Mouse (Mus musculus): ENCODE measurements around the gene Lrrc25.

Lrrc25 gene

DNA sequence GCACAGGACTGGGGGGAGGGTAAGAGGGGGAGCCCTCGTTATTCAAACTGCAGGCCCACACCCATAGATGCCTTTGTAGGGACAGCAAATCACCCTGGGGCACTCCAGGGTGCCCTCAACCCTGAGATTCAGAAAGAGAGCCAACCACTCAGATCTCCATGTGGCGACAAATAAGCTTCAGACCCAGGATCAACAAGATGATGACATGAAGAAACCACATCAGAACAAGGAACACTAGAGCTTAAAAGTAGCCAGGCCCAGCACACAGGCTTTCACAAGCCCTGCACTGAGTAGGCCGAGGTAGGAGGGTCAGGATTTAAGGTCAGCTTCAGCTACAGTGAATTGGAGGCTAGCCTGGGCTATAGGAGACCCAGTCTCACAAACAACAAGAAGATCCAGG lies 33.0 kb downstream of the Lrrc25 start:
- DNase-seq = no peak

DNA sequence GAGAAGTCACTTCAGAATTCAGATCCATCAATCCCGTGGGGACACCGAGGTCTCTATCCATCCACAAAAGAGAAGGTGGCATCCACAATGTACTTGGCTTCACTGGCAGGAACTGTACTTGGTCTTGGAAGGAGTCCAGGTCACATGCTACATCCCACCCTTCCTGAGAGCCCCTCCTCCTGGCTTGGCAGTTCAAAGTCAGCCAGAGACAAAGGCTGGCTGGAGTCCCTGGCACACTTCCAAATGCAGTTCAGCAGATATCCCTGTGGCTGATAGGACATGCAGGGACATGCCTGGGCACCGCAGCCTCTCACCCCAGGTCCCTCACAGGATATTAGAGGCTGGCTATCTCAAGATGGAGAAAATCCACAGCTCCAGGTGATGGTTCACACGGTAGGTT lies 33.4 kb downstream of the Lrrc25 start:
- peak; percentile 90 for DNase-seq

DNA sequence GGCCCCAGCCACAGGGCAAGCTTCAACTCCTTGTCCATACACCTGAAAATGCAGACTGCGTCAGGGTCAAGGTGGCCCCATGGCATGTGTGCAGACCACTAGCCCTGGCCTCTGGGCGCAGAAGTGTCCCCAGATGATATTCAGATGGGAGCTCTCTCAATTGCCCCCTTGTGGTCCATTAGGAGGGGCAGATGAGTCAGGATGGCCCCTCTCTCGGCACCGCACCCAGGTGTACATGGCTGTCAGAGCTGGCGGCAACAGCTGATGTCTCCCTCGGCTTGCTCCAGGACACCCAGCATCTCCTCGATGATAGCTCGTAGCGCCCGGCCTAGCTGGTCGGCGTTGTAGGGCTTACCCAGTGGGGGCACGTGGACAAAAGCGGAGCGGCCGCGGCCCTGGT lies 34.4 kb downstream of the Lrrc25 start:
- no peak for DNase-seq

DNA sequence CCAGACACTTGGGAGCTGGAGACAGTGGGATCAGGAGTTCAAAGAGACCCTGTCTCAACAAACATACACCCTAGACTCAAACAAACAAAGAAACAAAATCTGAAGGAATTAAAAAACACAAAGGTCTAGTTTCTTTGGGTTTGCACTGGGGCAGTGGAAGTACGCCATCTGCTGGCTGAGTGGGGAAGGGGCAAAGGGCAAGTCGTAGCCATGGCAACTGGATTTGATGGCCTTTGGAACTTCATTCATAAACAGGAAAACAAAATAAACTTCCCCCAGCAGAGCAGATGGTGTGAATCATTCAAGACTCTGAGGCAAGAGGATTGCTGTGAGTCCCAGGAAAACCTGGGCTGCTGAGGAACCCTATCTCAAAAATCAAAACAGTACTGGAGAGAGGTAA lies 37.3 kb downstream of the Lrrc25 start:
- DNase-seq = peak; percentile 85

DNA sequence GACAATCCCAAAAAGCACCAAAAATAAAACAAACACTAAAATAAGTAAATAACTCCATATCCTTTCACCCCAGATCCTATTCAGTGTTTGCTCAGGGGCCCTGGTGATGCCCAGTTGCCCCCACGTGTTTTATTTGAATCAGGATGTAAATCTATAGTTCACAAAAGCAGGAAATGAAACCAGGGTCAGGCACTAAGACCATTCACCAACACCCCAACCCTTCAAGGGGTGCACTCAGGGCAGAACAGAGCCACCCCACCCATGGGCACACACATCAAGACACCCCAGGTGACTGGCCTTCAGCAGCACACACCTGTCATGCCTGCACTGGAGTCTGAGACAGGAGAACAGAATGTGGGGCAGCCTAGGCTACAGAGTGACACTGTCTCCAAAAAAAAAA lies 38.2 kb downstream of the Lrrc25 start:
- DNase-seq = no peak

DNA sequence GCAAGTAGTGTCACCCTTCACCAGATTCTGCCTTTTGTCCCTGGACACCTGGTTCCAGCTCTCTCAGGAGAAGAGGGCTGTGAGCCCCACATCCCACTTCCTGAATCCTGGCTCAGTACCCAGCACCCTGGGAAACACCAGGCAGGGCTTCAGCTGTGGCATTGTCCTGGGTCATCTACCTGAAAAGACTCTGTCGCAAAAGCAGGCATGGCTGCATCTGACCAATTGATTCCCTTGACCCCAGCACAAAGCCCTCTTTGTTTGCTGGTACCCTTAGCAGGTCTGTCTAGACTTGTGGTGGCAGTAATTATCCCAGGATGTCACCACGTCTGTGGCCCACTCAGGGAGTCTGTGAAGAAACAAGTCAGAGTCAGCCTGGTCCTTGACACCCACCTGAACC lies 39.5 kb downstream of the Lrrc25 start:
- no peak for DNase-seq

DNA sequence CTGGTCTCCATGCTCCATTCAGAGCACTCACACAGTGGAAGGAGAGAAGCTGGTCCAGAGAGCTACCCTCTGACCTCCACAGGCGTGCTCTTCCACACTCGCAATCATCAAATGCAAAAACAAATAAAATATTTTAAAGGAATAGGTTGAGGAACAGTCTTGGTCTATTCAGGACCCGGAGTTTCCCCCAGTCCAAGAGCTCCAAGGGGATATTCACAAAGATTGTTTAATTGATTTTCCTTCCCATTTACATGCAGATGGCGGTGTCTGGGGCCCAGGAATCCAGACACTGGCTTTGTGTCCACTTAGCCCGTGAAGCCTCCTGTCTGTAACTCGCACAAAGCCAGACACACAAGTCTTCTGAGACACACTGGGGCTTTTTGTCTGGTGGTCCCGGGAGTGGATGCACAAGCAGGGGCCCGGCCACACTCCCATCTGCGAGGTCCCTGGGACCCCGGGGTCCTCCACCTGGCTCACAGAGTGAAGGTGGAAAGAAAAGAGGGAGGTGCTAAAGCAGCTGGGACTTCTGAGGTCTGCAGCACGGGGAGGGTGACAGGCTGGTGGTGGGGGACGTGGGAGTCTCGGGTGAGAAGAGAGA lies 40.3 kb downstream of the Lrrc25 start:
- no peak for DNase-seq

DNA sequence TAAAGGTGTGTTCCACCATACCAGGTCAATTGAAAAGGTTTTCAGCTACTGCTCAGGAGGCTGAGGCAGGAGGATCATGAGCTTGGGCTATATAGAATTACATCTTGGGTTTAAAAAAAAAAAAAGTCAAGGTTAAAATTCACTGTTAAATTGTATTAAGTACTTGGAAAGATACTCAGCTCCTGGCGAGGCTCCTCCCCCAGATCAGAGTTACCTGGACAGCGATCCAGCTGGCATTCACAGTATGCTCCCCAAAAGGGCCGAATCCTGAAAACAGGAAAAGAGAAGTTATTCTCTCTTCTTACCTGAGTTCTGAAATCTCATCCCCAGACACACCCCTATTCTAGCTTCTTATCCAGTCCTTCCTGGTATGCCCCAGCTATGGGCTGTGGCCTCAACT lies 41.3 kb downstream of the Lrrc25 start:
- no peak for DNase-seq

DNA sequence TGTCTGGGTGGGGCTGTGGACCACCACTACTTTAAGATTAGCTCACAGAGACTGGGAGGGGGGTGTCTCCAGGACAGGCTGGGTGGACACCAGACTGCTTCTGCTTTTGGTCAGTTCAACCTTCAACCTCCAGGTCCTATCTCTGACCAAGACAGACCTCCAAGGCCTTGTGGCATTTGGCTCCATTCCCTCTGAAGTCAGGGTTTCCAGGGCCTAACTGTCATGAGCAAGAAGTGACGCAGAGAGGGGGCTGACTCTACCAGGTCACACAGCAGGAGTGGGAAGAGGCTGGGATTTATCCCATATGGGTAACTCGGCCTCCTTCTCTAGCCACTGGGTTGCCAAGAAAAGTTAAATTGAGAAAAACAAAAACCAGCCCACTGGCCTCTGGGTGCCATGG lies 41.8 kb downstream of the Lrrc25 start:
- DNase-seq = no peak

DNA sequence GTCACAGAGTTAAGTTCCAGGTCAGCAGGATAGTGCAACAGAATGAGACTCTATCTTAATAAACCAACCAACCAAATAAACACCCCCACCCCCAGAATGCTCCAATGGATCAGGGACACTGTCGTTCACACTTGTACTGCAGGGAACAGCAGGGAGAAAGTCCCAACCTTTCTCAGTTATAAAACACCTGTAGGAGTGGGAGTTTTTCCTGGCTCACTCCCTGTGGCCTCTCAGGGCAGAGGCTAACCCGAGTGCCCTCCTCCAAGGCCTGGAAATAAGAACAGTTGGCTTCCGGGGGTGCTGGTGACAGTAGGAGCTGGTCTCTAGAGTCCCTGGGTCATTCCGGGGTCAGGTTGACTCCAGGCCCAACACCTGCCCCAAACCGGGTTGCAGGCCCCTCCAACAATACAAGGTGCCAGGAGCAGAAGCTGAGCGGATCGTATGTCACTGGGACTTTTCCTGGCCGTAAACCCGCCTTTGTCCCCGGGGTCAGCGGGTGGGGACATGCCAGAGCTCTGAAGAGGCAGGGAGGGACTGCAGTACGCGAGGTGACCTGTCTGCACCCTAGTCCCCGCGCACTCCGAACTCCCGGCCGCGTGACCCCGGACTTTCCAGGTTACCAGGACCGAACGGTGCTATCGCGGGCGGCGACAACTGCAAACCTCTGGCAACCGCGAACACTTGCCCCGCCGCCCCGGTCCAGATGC lies 43.1 kb downstream of the Lrrc25 start:
- peak; percentile 77 for DNase-seq

DNA sequence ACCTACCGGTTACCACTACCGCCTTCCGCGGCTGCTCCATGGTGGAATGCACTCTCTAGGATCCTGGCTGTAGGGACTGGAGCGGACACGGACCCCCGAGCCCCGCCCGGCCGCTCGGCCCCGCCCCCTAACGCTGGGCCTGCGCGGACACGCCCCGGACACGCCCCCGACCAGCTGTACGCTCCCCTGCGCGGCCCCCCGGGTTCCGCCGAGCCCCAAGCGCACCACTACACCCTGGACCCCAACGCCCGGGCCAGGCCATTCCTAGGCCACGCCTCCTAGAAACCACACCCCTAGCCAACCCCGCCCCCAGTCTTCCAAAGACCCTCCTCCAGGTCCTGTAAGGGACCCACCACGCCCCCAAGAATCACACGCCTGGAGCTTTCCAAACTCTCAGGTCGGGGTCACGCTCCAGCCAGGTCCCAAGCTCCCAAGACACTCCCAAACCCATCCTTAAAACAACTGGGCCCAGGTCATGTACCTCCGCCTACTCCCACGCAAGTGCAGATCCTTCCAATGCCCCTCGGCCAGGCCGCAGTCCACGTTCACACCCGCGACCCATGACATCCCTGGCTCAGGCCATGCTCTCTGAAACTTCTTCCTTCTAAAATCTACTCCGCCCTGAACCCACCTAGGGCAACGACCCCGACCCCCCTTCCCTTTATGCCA lies 43.8 kb downstream of the Lrrc25 start:
- DNase-seq = peak; percentile 97

DNA sequence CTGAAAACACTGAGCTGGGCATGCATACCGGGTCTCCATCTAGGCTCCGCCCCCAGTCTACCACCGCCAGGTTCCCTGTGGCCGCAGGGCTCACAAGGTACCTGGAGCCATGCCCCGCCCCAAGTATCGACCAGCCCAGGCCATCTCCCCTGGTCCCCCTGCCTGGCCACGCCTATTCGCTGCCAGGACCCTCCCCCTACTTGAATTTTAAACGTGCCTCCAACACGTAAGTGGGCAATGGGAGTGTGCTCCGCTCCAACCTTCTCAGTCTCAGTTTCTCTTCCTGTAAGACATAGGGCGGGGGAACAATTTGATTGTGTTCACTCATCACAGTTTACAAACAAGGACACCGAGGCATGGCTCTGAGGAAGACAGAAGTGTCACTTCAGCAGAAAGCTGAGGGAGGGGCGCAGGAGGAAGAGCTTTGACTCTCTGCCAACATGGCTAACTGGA lies 44.3 kb downstream of the Lrrc25 start, which contains the start of gene Pgpep1:
Gene Pgpep1 (minus strand): TSS at position 116 of the 453 bp plus-strand sequence.
- peak; percentile 74 for DNase-seq

DNA sequence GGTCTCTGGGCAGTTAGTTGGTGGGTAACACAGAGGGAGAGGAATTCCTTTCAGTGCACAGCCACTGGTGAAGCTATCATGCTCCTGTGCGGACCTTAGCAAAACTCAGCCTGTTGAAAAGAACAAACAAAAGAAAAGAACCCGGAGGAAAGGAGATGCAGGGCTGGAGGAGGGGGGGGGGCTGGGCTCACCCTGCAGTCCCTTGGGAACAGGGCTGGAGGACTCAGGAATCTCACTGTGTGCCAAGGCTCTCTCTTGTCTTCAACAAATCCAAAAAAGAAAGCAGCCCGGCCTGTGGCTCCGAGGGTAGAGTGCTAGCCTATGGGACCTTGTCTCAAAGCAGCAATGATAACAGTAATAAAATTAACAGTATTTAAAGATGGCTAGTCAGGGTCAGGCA lies 47.7 kb downstream of the Lrrc25 start:
- DNase-seq = no peak

DNA sequence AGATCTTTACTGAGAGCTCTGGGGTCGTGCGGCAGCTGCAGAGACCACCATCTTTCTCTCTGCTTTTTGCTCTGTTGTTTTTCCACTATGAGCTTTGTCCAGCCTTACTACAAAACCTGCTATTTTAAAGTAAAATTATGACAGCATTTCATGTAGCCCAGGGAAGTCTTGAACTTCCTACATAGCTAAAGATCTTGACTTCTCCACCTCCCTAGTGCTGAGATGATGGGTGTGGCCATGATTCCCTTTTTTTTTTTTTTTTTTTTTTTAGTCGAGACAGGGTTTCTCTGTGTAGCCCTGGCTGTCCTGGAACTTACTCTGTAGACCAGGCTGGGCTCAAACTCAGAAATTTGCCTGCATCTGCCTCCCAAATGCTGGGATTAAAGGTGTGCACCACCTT lies 48.7 kb downstream of the Lrrc25 start:
- no peak for DNase-seq

DNA sequence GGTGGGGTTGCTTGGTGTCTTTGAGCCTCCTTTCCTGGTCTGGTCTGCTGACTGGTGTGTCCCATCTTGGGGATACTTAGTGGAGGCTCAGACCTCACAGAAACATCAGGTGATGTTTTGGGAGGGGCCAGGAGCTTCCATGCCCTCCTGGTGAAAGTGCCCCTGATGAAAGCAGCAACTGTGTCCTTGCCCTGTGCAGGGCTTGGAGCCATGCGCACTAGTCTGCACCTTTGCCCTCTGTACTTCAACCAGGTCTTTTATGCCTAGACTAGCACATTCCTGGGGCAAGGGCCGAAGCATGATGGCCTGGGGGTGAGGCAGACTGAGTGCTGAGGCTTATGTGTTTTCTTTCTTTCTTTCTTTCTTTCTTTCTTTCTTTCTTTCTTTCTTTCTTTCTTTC lies 49.6 kb downstream of the Lrrc25 start:
- DNase-seq = peak; percentile 94

DNA sequence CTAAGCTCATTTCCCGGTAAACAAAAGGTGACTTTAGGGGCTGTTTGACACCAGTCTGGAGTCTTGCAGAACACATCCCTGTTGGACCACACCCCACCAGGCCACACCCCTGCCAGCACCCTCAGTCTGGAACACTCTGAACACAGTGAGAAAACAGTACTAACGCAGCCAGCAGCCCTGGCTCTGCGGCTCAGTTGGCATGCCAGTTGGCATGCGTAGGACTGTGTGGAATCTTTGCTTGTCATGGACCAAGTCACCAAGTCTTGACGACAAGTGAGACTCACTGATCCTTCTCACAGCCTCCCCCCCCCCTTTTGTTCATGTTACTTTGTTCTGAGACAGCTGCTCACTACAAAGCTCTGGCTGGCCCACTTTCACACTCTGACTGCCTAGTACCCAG lies 51.1 kb downstream of the Lrrc25 start:
- peak; percentile 74 for DNase-seq

Data from kidney, adult 11 months (tissue).